Mouse (Mus musculus) urinary bladder, postnatal 4 days (tissue): ENCODE measurements around the gene Gm45713.
"Not testable (repeated sequence)": the region's sequence is repeated elsewhere in the genome, so short reads cannot be mapped to it uniquely, and the experiment has no call there.

Source experiments
- DNase-seq, 2 experiments: peaks; one replicate each; pipeline ENCODE4 v3.0.0; 2021 to 2022; ENCODE audit warnings: low spot score in 2 of 2

The Gm45713 gene

GRCm38 (mm10) chr7:45135993-45136567 lies at the start of gene Gm45713, which contains the start of gene Flt3l:
Gene Gm45713 (minus strand): TSS chr7:45136231.
Gene Flt3l (minus strand): TSS chr7:45136432.
- peak; percentile 87 to 94 for DNase-seq

DNA sequence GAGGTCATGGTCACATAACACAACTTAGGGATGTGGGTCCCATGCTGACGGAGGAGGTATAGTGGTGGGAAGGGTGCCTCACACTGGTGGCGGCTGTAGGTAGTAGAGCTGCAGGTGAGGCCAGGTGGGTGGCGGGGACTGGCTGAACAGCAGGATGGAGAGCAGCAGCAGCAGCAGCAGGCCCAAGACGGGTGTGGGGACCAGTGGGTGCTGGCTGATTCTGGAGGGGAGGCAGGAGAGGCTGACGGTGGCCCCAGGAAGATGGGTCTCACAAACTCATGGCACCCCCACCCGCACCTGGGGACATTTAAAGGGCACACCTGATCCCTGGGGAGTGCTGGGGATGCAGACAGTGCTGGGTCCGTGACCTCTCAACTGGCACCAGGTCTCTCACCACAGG lies 47.6 kb upstream of the Gm45713 start:
- DNase-seq: no peak

DNA sequence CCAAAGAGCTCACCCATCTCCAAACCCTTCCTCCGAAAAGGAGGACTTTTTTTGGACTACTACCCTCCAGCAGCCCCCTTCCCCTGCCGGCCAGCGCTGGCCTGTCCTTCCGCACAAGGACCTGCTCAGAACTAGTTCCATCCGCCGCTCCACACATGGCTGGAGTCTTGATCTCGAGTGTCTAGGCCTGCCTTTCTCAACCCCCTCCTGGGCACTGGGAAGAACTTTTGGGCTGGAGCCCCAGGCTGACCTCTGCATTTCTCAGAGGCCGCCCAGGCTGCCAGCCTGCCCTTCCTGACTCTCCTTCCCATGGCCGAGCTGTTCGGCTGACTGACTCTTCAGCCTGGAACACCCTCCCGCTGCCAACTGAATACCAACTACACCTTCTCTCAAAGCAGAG lies 46.6 kb upstream of the Gm45713 start:
- no peak for DNase-seq

DNA sequence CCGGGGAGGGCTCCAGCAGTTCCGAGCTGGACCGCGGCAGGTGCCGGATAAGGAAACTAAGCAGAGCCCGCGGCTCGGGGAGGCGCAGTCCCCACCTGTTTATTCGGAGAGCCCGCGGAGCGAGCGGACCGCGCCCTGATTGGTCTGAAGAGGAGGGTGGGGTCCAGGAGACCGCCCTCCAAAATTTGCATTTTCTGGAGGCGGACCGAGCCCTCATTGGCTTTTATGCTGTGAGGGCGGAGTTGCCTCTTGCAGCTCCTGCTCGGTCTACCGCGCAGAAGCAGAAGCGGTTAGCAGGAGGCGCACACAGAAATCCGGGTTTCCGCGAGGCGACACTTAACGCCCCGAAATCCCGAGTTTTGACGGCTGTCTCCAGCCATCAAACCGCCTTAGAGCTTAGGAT lies 46.2 kb upstream of the Gm45713 start:
- peak; percentile 75 to 84 for DNase-seq

GRCm38 (mm10) chr7:45181540-45181939 lies 45.5 kb upstream of the Gm45713 start:
- no peak for DNase-seq

DNA sequence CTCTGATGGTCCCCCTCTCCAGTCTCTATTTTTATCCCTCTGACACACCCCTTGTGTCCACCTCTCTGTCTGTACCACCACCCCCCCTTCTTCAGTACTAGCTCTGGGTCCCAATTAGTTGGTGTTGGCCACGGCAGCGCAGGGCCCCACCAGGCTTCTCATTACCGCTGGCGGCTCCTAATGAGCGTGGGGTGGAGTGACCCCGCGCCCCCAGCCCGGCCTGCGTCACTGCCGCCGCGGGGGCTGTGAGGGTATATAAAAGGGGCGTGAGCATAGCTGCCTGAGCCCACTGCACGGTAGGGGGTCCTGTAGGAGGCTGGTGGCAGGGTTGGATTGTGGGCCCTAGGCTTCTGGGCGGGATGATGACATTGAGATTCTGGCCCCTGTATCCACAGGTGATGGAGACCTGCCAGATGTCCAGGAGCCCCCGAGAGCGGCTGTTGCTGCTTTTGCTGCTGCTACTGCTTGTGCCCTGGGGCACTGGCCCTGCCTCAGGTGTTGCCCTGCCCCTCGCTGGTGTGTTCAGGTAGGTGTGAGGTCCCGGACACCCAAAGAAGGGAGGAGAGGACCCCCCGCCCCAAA lies 45.0 kb upstream of the Gm45713 start, which contains the start of gene Pth2:
Gene Pth2, plus strand, starts transcription at position 100 of the 582 bp plus-strand sequence.
- DNase-seq: no peak

DNA sequence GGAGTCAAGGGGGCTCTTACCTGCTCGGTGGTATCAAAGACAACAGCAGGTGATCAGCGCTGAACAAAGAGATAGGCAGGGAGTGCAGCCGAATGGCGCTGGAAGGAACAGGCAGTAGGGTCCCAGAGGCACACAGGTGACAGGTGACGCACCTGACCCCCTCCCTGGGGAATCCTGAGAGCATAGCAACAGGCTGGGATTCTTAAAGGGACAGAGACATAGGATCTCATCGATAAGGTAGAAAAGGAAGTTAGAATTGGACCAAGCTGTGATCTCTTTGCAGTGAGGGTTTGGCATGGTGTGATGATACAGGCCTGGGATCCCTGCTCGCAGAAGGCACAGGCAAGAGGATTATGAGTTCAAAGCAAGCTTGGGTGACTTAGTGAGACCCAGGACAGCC lies 43.4 kb upstream of the Gm45713 start, which contains the start of gene Gfy:
Gene Gfy, minus strand, starts transcription at position 101 of the 400 bp plus-strand sequence.
- no peak for DNase-seq

DNA sequence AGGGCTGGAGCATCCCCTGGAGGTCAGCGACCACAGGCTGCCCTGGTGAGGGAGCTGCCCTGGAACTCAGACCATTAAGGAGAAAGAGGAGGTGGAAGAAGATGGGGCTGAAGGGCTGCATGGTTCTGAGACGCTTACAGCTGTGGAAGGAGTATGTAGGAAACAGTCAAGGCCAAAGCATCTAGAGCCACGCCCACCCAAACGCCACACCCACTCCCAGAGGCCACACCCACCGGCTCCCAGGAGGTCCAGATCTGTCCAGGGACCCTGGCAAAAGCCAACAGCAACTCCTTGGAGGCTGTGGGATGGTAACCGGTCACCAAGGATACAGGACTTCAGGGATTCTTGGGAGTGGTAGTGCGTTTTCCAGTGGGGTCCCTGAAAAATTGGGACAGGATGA lies 42.5 kb upstream of the Gm45713 start:
- no peak for DNase-seq

GRCm38 (mm10) chr7:45176356-45176755 lies 40.3 kb upstream of the Gm45713 start:
- no peak for DNase-seq

- no peak for DNase-seq
Observed at GRCm38 (mm10) chr7:45175929-45176328, 39.9 kb upstream of the Gm45713 start.

DNA sequence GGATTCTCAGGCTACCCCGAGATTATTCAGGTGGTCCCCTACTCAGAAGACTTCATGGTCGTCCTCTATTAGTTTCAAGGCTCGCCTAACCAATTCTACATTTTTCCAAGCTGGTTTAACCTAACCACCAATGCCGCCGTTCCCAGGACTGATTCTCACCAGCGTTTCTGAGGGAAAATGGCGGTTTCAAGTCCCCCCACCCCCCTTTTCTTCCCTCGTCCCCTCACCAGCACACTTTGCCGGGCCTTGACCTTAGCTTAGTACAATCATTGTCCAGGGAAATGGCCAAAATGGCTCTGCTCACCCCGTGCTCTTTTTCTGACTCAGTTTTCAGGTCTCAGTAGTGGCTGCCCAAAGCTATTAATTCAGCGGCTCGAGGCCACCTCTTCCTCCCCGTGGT lies 39.4 kb upstream of the Gm45713 start:
- no peak for DNase-seq

DNA sequence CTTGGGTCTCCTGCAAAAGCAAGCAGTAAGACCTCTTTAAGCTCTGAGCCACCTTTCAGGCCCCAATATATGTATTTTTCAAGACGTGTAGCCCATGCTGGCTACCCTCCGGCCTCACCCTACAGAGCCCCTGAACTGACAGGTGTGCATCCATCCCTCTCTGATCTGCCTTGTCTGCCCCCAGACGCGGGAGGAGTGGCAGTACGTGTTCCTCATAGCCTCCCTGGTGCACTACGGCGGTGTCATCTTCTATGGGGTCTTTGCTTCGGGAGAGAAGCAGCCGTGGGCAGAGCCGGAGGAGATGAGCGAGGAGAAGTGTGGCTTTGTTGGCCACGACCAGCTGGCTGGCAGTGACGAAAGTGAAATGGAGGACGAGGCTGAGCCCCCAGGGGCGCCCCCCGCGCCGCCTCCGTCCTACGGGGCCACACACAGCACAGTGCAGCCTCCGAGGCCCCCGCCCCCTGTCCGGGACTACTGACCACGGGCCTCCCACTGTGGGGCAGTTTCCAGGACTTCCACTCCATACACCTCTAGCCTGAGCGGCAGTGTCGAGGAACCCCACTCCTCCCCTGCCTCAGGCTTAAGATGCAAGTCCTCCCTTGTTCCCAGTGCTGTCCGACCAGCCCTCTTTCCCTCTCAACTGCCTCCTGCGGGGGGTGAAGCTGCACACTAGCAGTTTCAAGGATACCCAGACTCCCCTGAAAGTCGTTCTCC lies 38.7 kb upstream of the Gm45713 start:
- DNase-seq: no peak

GRCm38 (mm10) chr7:45173772-45174171 lies 37.7 kb upstream of the Gm45713 start:
- not testable (repeated sequence) for DNase-seq

- no peak for DNase-seq
Observed at GRCm38 (mm10) chr7:45172974-45173373, 36.9 kb upstream of the Gm45713 start.

GRCm38 (mm10) chr7:45169495-45169894 lies 33.5 kb upstream of the Gm45713 start:
- DNase-seq: no peak

GRCm38 (mm10) chr7:45168656-45169055 lies 32.6 kb upstream of the Gm45713 start:
- no peak for DNase-seq

- DNase-seq: no peak
Observed at GRCm38 (mm10) chr7:45167761-45168445, 31.9 kb upstream of the Gm45713 start.

- no peak for DNase-seq
Observed at GRCm38 (mm10) chr7:45166950-45167401, 30.9 kb upstream of the Gm45713 start.

DNA sequence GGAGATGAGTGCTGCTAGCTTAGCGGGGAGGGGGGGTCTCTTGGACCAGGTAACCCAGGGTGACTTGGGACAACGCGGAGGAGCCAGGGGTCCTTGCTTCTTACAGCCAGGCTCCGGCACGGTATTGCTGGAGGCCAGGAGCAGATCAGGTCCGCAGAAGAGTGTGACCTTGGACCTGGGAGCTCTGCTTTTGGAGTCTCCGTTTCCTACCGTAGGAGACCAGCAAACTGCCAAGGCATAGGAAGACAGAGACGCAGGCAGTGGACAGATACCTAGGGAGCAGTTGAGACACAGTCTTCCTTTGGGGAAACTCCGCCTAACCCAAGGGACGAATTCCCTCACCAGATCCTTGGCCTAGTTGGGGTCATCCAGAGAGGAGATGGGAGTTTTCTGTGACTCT lies 29.7 kb upstream of the Gm45713 start:
- DNase-seq: no peak

DNA sequence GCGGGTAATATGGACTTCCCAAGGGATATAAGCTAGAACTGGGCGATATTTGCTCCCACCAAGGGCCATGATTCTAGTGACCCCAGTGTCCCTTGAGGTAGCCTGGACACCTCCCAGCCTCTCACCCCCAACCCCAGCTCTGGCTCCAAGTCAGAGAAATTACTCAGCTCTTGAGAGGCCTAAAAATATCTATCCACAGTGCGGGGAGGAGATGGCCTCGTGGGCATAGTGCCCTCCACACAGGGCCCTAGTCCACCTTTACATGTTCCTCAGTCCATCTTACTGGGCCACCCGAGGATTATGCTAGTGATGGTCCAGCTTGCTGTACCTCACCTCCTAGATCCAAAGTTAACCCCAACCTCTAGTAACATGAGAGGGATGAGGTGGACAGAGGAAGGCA lies 28.8 kb upstream of the Gm45713 start:
- DNase-seq: no peak

- DNase-seq: no peak
Observed at GRCm38 (mm10) chr7:45163735-45164490, 27.9 kb upstream of the Gm45713 start, which contains the start of gene Slc17a7. Gene Slc17a7 (plus strand): TSS chr7:45163949.
